Mouse (Mus musculus): ENCODE measurements at regions not wholly inside any gene's neighbourhood (a gene's known extent, or its start where the extent isn't known, plus 50 kb on each side); places are given as distances from the start of the nearest gene placed in this dataset.
"Not testable (repeated sequence)": the region's sequence is repeated elsewhere in the genome, so short reads cannot be mapped to it uniquely, and the experiment has no call there.

GRCm38 (mm10) chr6:140816359-140816758 lies 87.3 kb downstream of the Gm11077 start:
- intact Hi-C loops (cut with DNase I), result no loop called here

- intact Hi-C loops (cut with DNase I), result no loop called here
Observed at GRCm38 (mm10) chr6:140816831-140817230, 87.7 kb downstream of the Gm11077 start.

DNA sequence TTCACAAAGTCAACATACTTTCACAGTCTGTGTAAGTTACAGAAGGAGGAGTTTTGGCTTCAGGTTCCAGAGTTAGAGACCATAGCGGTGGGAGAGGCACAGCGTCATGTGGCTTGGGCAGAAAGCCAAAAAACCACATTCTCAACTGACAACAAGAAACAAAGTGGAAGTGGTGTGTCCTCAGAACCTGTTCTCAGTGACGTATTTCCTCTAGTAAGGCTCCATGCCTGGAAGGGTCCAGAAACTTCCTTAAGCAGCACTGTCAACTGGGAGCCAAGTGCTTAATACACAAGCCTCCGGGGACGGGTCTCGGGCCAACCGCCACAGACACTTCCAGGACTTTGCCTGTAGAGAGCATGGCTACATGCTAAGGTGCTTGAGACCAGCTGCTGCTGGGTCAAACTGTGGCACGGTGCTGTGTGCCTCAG lies 90.4 kb downstream of the Gm11077 start:
- intact Hi-C loops (cut with DNase I), result no loop called here

GRCm38 (mm10) chr6:140826522-140826921 lies 97.4 kb downstream of the Gm11077 start:
- intact Hi-C loops (cut with DNase I), result no loop called here

- intact Hi-C loops (cut with DNase I), result no loop called here
Observed at GRCm38 (mm10) chr6:140827651-140828050, 98.6 kb downstream of the Gm11077 start.

GRCm38 (mm10) chr6:140843292-140843991 lies 114.4 kb downstream of the Gm11077 start:
- intact Hi-C loops (cut with DNase I), result no loop called here

GRCm38 (mm10) chr6:140847165-140847564 lies 118.1 kb downstream of the Gm11077 start:
- intact Hi-C loops (cut with DNase I), result no loop called here

DNA sequence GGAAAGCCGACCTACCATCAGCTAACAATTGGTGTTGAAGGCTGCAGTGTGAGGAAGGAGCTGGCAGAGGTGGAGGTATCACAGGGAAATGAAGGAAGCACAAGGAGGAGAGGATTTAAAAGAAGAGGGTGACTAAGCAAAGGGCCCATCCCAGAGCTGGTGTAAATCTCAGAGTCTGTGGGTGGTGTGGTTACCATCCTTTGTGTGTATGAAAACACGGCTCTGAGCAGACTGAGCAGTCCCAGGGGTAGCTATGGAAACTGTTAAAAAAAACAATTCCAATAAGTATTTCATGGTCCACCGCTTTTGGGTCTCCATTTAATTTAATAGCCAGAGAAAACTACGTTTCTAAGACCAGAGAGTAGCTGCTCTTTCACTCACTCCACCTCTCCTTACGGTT lies 123.3 kb downstream of the Gm11077 start:
- intact Hi-C loops (cut with DNase I), result loop anchor here (10.0 kb wide), 3 partner anchors 88 to 208 kb away; no protein-coding TSS in a partner anchor

DNA sequence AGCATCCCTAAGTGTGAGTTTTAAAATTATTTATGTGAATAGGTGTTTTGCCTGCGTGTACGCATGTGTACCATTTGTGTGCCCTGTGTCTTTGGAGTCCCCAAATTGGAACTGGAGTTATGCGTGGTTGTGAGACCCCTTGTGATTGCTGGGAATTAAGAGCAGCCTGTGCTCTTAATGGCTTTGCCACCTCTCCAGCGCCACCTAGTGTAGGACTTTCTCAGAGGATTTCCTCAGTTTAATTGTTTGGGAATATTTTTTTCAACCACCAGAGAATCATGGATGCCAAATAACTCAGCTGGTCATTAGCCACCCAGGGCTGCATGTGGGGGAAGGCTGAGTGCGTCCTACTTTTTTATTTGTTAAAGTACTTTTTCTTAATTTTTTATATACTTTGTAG lies 124.4 kb downstream of the Gm11077 start:
- intact Hi-C loops (cut with DNase I), result loop anchor here (10.0 kb wide), 3 partner anchors 89 to 209 kb away; no protein-coding TSS in a partner anchor

GRCm38 (mm10) chr6:140854691-140855090 lies 125.6 kb downstream of the Gm11077 start:
- intact Hi-C loops (cut with DNase I), result loop anchor here (10.0 kb wide), 3 partner anchors 90 to 210 kb away; no protein-coding TSS in a partner anchor

GRCm38 (mm10) chr6:140856468-140857117 lies 127.5 kb downstream of the Gm11077 start:
- intact Hi-C loops (cut with DNase I), result loop anchor here (10.0 kb wide), 3 partner anchors 92 to 212 kb away; no protein-coding TSS in a partner anchor

DNA sequence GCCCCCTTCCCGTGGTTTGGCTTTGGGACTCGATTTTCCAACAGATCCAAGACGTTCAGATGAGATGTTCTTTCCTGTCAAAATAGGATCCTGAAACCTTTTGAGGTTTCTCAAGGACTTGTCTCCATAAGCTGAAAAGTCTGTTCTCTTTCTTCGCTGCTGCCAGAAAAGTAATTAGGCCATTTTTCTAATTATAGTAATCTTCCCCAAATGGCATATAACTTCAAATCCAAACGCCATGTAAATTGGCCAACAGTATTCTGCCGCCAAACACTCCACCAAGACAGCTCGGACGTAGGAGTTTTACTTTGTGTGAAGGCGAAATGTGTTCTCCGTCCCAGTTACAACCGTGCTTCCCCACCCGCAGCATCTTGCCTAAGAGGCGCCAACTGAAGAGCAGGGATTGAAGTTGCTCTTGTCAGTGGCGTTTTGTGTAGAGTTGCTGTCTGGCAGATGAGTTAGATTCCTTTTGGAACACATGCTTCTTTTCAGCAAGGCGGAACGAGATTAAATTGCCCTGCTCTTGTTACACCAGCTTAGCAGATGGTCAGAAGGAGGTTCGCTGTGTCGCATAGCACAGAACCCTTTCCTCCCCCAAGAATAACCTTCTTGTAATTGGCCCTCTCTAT lies 128.1 kb downstream of the Gm11077 start:
- intact Hi-C loops (cut with DNase I), result loop anchor here (10.0 kb wide), 3 partner anchors 92 to 212 kb away; no protein-coding TSS in a partner anchor

GRCm38 (mm10) chr6:140869523-140869922 lies 140.4 kb downstream of the Gm11077 start:
- intact Hi-C loops (cut with DNase I), result not testable (repeated sequence)

DNA sequence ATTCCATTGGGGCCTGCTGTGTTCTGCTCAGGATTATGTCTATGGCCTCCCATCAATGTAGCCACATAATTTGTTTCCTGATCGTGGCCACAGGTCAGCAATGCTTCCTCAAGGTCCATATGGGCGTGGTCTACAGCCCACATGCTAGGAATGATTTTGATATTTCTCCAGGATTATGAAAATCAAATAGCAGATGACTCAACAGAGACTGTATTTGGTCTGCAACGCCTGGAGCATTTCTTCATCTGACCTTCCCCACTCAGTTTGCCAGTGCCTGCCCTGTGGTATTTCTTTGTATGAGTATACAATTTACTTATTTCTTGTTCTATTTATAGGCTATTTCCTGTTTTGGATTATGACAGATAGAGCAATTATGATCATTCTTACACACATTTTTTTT lies 145.7 kb downstream of the Gm11077 start:
- intact Hi-C loops (cut with DNase I), result no loop called here

DNA sequence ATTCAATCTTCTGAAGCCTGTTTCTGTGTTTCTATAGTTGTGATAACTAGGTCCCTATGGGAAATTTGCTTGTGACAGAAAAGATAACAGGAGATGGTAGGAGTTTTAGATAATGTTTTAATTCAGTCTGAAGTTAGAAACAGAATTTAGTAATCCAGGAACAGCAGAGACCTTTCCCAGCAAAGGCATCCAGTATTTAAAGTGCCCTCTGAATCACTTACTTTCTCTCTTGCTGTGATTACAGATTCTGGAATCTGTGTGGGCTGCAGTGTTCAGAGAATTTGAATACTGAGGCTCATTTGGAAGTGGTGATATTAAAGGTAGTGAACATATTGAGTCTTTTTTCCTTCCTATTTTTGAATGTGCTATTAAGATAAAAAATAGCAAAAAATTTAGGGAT lies 154.6 kb downstream of the Gm11077 start:
- intact Hi-C loops (cut with DNase I), result no loop called here

GRCm38 (mm10) chr6:140888610-140889009 lies 159.5 kb downstream of the Gm11077 start:
- intact Hi-C loops (cut with DNase I), result no loop called here

- intact Hi-C loops (cut with DNase I), result no loop called here
Observed at GRCm38 (mm10) chr6:140890060-140890459, 161.0 kb downstream of the Gm11077 start.

DNA sequence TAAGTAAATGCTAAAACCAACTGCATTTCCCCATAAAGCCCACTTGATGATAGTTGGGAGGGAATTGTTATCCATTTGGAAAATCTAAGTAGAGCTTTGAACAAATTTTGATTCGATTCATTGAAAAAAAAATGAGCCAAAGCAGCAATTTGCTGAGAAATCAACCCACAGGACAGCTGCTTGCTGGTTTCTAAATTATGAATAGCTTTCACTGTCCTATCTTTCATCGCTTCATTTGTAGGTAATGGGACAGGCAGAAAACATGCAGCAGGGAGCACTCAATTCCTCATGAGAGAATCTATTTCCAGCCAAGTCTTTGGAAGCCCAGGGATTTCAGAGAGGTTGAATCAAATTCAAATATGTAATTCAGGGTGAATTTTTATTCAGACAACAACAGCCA lies 161.5 kb downstream of the Gm11077 start:
- intact Hi-C loops (cut with DNase I), result no loop called here

DNA sequence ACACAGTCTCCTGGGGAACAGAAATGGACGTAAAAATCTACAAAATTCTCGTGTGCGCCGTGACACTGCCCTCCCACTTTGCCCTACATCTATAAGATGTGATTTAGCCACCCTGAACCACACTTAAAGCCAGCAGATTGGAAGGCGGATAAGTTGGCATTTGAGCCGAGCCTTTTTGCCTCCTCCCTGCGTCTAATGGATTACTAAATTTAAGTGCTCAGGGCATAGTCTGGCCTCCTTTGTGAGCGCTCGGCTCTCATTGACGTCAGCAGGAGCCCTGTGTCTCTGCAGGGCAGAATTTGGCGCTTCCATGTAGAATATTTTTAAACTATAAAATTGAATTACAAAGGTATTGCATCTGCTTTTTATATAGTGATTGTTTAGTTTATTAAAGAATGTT lies 165.4 kb downstream of the Gm11077 start:
- intact Hi-C loops (cut with DNase I), result no loop called here

DNA sequence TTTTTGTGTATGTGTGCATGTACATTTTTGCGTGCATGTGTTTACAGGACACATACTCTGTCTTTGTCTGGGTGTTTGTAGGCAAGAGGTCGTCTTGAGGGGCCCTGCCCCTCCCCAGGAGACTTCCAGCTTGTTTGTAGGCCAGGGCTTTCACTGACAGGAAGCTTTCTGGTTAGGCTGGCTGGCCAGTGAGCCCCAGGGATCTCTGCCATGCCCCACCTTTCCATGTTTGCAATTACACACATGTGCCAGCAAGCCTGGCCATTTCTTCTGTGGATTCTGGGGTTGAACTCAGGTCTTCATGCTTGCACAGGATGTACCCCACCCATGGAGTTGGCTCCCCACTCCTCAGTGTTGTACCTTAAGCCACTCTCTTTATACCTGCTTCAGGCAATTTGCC lies 166.4 kb downstream of the Gm11077 start:
- intact Hi-C loops (cut with DNase I), result no loop called here

DNA sequence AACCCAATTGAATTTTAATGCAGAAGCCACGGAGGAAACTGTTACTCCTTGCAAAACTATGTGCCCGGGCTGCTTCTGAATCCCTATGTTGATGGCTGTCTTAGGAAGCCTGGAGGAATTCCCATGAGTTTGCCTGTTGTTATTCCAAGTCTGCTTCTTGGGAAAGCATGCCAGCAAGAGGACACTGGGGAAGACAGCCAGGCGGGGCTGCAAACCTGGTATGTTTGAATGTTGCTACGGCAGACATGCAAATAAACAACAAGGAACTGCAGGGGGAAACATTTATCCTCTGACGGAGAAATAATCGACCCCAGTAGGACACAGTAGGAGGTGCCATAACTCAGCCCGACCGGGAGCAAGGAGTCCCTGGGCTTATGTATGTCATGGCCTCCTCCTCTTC lies 168.0 kb downstream of the Gm11077 start:
- intact Hi-C loops (cut with DNase I), result no loop called here
